Mouse (Mus musculus): Measurements from ENCODE around the gene Itgb3bp. TPM values are rescaled to one million over a fixed set of nuclear protein-coding genes. Genes with fewer than 3 reads are reported as not detected.
A peak's percentile ranks its signal among the peaks of the same experiment; 100 is the strongest.

Itgb3bp gene
- polyA plus RNA-seq, 1 experiment from 2014 or later: 29.7 TPM

- 77% methylated on average over 2 of the region's 2 CpGs for WGBS (ENCODE audit: insufficient replicate concordance)
- no peak overlapping the region for H3K4me3 ChIP-seq
- no peaks in the 10 kb centered on the region for H3K9me3 ChIP-seq (replicated peaks)
- H3K27me3 ChIP-seq (replicated peaks): no peaks in the 10 kb centered on the region
- H3K4me1 ChIP-seq: peaks cover 16% of the 10 kb centered on the region; the same call in 1 of the 2 replicates
- no peak overlapping the region for H3K27ac ChIP-seq
- no peak overlapping the region for H3K4me2 ChIP-seq
- H3K9ac ChIP-seq: no peak overlapping the region
- no peaks in the 10 kb centered on the region for H3K36me3 ChIP-seq
- ATAC-seq: no peak
These were observed 24.3 kb upstream of the Itgb3bp start for GRCm38 (mm10) chr4:99953904-99954303.

- Histone ChIP-seq H3K9ac (no peak overlapping the region), H3K4me3 (no peak overlapping the region), H3K9me3 (replicated peaks) (no peaks in the 10 kb centered on the region), H3K27ac (no peak overlapping the region), H3K4me2 (no peak overlapping the region), H3K27me3 (replicated peaks) (no peaks in the 10 kb centered on the region), H3K4me1 (no peaks in the 10 kb centered on the region), H3K36me3 (no peaks in the 10 kb centered on the region)
- no peak for ATAC-seq
- 67% methylated on average over 1 of the region's 1 CpGs for WGBS (ENCODE audit: insufficient replicate concordance)
These were observed 18.3 kb upstream of the Itgb3bp start for GRCm38 (mm10) chr4:99947896-99948295.

- Histone ChIP-seq H3K9me3 (replicated peaks) (no peaks in the 10 kb centered on the region), H3K9ac (no peak overlapping the region), H3K4me2 (no peak overlapping the region), H3K27ac (no peak overlapping the region), H3K36me3 (no peaks in the 10 kb centered on the region), H3K4me3 (no peak overlapping the region), H3K27me3 (replicated peaks) (no peaks in the 10 kb centered on the region), H3K4me1 (no peaks in the 10 kb centered on the region)
- 0 out of 2 replicates have a peak, but pooled peaks have one; percentile 32 for ATAC-seq
- 59% methylated on average over 1 of the region's 1 CpGs for WGBS (ENCODE audit: insufficient replicate concordance)
These were observed 17.6 kb upstream of the Itgb3bp start for GRCm38 (mm10) chr4:99947192-99947591.

GRCm38 (mm10) chr4:99946516-99946915 lies 16.9 kb upstream of the Itgb3bp start:
- H3K4me1 ChIP-seq: no peaks in the 10 kb centered on the region
- no peak for ATAC-seq
- H3K4me3 ChIP-seq: no peak overlapping the region
- H3K9me3 ChIP-seq (replicated peaks): no peaks in the 10 kb centered on the region
- no peaks in the 10 kb centered on the region for H3K36me3 ChIP-seq
- 70% methylated on average over 2 of the region's 2 CpGs for WGBS (ENCODE audit: insufficient replicate concordance)
- no peak overlapping the region for H3K9ac ChIP-seq
- H3K27ac ChIP-seq: no peak overlapping the region
- no peaks in the 10 kb centered on the region for H3K27me3 ChIP-seq (replicated peaks)
- no peak overlapping the region for H3K4me2 ChIP-seq

DNA sequence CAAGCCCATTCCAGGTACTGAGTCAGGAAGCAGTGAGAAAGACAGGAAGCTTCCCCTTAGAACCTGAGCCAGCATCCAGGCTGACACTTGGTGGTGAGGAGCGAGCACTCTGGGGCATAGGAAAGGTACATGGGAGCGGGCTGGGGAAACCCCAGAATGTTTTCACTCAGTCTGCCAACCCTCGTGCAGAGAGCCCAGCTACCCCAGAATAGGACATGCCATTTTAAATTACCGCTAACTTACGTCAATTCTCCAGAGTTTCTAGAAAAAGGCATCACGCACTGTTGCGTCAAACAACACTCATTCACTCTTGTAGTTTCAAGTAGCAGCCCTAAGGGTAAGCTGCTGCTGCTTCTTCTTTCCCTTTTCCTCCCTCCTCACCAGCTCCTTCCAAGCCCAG lies 15.4 kb upstream of the Itgb3bp start:
- H3K27me3 ChIP-seq (replicated peaks): no peaks in the 10 kb centered on the region
- H3K4me3 ChIP-seq: no peak overlapping the region
- H3K4me2 ChIP-seq: no peak overlapping the region
- H3K36me3 ChIP-seq: no peaks in the 10 kb centered on the region
- H3K9ac ChIP-seq: no peak overlapping the region
- no peaks in the 10 kb centered on the region for H3K4me1 ChIP-seq
- no peak for ATAC-seq
- H3K27ac ChIP-seq: no peak overlapping the region
- WGBS (ENCODE audit: insufficient replicate concordance): 84% methylated on average over 7 of the region's 7 CpGs
- H3K9me3 ChIP-seq (replicated peaks): no peaks in the 10 kb centered on the region

- H3K9ac ChIP-seq: no peak overlapping the region
- no peak overlapping the region for H3K4me2 ChIP-seq
- H3K4me3 ChIP-seq: no peak overlapping the region
- peaks cover under 1% of the 10 kb centered on the region; the same call in 1 of the 2 replicates for H3K4me1 ChIP-seq
- no peaks in the 10 kb centered on the region for H3K9me3 ChIP-seq (replicated peaks)
- ATAC-seq: no peak
- no peaks in the 10 kb centered on the region for H3K36me3 ChIP-seq
- no peak overlapping the region for H3K27ac ChIP-seq
- 54% methylated on average over 2 of the region's 2 CpGs for WGBS (ENCODE audit: insufficient replicate concordance)
- no peaks in the 10 kb centered on the region for H3K27me3 ChIP-seq (replicated peaks)
These were observed 15.0 kb upstream of the Itgb3bp start for GRCm38 (mm10) chr4:99944606-99945005.

- Histone ChIP-seq H3K9ac (no peak overlapping the region), H3K4me1 (peaks cover 6% of the 10 kb centered on the region; the same call in 1 of the 2 replicates), H3K27ac (no peak overlapping the region), H3K4me2 (no peak overlapping the region), H3K4me3 (no peak overlapping the region), H3K27me3 (replicated peaks) (no peaks in the 10 kb centered on the region), H3K36me3 (no peaks in the 10 kb centered on the region), H3K9me3 (replicated peaks) (no peaks in the 10 kb centered on the region)
- ATAC-seq: no peak
- 58% methylated on average over 10 of the region's 10 CpGs for WGBS (ENCODE audit: insufficient replicate concordance)
These were observed 12.2 kb upstream of the Itgb3bp start for GRCm38 (mm10) chr4:99941655-99942414.

DNA sequence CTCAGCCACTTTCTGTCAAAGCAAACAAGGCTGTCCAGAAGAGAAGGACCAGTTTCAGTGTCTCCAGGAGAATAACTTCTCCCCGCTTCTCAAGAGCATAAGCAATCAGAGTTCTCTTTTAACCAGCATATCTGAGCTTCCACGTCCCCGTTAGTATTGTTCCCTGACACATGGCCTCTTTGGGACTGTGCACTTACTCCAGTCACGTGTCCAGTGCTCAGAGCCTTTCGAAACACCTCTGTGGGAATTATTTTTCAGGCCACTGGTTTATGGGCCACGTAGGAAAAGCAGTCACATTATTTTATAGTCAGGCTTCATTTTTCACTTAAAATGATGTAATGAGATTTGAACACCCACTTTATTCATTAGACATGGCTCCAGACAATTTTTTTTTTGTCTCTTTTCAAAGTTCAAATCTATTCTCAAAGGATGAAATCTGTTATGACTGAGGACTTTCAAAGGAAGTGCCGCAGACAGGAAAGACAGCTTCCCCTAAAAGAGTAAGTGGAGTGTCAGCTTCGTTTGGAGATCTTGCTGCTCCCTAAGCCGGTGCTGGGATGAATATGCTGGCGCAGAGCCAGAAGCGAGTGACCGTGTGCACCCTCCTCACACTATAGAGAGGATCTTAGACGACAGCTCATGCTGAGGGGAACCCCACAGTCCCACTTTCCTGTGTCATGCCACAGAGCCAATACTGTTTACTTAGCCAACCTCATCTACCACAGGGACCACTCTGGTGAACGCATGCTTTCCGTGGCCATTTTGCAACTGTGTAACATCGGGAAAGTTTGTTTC lies 10.3 kb upstream of the Itgb3bp start:
- H3K27ac ChIP-seq: no peak overlapping the region
- no peaks in the 10 kb centered on the region for H3K36me3 ChIP-seq
- no peak overlapping the region for H3K4me3 ChIP-seq
- H3K4me2 ChIP-seq: no peak overlapping the region
- peaks cover 6% of the 10 kb centered on the region; the same call in 1 of the 2 replicates for H3K4me1 ChIP-seq
- no peak for ATAC-seq
- H3K9ac ChIP-seq: no peak overlapping the region
- no peaks in the 10 kb centered on the region for H3K27me3 ChIP-seq (replicated peaks)
- WGBS (ENCODE audit: insufficient replicate concordance): 67% methylated on average over 16 of the region's 16 CpGs
- no peaks in the 10 kb centered on the region for H3K9me3 ChIP-seq (replicated peaks)

- Histone ChIP-seq H3K9me3 (replicated peaks) (no peaks in the 10 kb centered on the region), H3K36me3 (peaks cover 6% of the 10 kb centered on the region; the same call in 1 of the 2 replicates), H3K27me3 (replicated peaks) (no peaks in the 10 kb centered on the region), H3K4me1 (peaks cover 18% of the 10 kb centered on the region), H3K9ac (no peak overlapping the region), H3K4me2 (no peak overlapping the region), H3K27ac (no peak overlapping the region), H3K4me3 (no peak overlapping the region)
- 66% methylated on average over 5 of the region's 5 CpGs for WGBS (ENCODE audit: insufficient replicate concordance)
- ATAC-seq: no peak
These were observed 6.7 kb upstream of the Itgb3bp start for GRCm38 (mm10) chr4:99936278-99936677.

GRCm38 (mm10) chr4:99934859-99935258 lies 5.2 kb upstream of the Itgb3bp start:
- peaks cover 31% of the 10 kb centered on the region for H3K4me1 ChIP-seq
- H3K36me3 ChIP-seq: peaks cover 6% of the 10 kb centered on the region; the same call in 1 of the 2 replicates
- H3K4me3 ChIP-seq: no peak overlapping the region
- H3K9ac ChIP-seq: no peak overlapping the region
- no peaks in the 10 kb centered on the region for H3K9me3 ChIP-seq (replicated peaks)
- H3K4me2 ChIP-seq: no peak overlapping the region
- H3K27me3 ChIP-seq (replicated peaks): no peaks in the 10 kb centered on the region
- no peak for ATAC-seq
- no peak overlapping the region for H3K27ac ChIP-seq
- WGBS (ENCODE audit: insufficient replicate concordance): 86% methylated on average over 7 of the region's 7 CpGs

GRCm38 (mm10) chr4:99931807-99932206 lies 2.2 kb upstream of the Itgb3bp start:
- Histone ChIP-seq H3K27ac (no peak overlapping the region), H3K27me3 (replicated peaks) (no peaks in the 10 kb centered on the region), H3K4me1 (peaks cover 49% of the 10 kb centered on the region), H3K9me3 (replicated peaks) (no peaks in the 10 kb centered on the region), H3K9ac (no peak overlapping the region), H3K4me3 (no peak overlapping the region), H3K36me3 (peaks cover 6% of the 10 kb centered on the region; the same call in 1 of the 2 replicates), H3K4me2 (no peak overlapping the region)
- no peak for ATAC-seq
- WGBS (ENCODE audit: insufficient replicate concordance): 72% methylated on average over 4 of the region's 4 CpGs

DNA sequence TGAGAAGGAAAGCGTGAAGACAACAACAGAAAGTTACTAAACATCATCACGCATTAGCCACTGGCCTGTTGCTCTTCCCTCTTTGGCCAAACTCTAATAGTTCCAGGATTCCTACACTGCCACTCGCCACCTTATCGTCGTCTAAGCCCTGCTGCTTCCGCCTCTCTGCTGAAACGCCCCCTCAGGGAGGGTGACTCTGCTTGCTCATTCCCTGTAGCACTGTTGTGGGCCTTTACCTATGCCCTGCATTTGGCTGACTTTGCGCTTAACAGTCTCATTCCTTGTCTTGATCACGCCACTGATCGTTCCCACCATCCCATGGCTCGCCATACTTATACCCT lies 1.6 kb upstream of the Itgb3bp start:
- Histone ChIP-seq H3K27me3 (replicated peaks) (no peaks in the 10 kb centered on the region), H3K4me3 (peak overlapping the region; percentile 67), H3K9ac (peak overlapping the region; percentile 12; the same call in 1 of the 2 replicates), H3K27ac (0 out of 2 replicates have a peak overlapping the region, but pooled peaks have one; percentile 10), H3K9me3 (replicated peaks) (no peaks in the 10 kb centered on the region), H3K4me1 (peaks cover 55% of the 10 kb centered on the region), H3K4me2 (peak overlapping the region; percentile 92), H3K36me3 (peaks cover 6% of the 10 kb centered on the region; the same call in 1 of the 2 replicates)
- no peak for ATAC-seq
- WGBS (ENCODE audit: insufficient replicate concordance): 50% methylated on average over 11 of the region's 11 CpGs
